Mouse (Mus musculus): ENCODE results near the gene Gabrg3.

- TF ChIP-seq EP300 (IDR thresholded peaks at IDR 0.05; ENCODE audit: low read depth) = no peak
- TF ChIP-seq CTCF (IDR thresholded peaks at IDR 0.05; ENCODE audit: low read depth) = no peak
Measured at GRCm38 (mm10) chr7:57356565-57357301, 30.3 kb downstream of the Gabrg3 start.
